Mouse (Mus musculus) stomach, embryonic 14.5 days (tissue): ENCODE measurements around the gene Asrgl1. TPM values are rescaled to one million over a fixed set of nuclear protein-coding genes. Genes with fewer than 3 reads are reported as not detected.

ENCODE experiments used
- ATAC-seq: fragments of 200-750 bp; cut with Nextera tagmentation; 2 replicates; pipeline ENCODE4 v1.8.0; 2017; ENCODE audit warnings: low read depth, moderate TSS enrichment; ENCODE audit not compliant: insufficient number of reproducible peaks, insufficient read depth, low FRiP score
- H3K27ac ChIP-seq: fragments of 300-500 bp; sonication (generic); 2 replicates; pipeline ENCODE4 v1.5.1; 2014; ENCODE audit warnings: mild to moderate bottlenecking, low read length, moderate library complexity, mixed read lengths
- H3K27me3 ChIP-seq: fragments of 300-500 bp; sonication (generic); 2 replicates; pipeline ENCODE4 v1.6.1; 2014; ENCODE audit warnings: low read length, control low read depth, mixed read lengths; ENCODE audit not compliant: control insufficient read depth, insufficient read depth
- H3K36me3 ChIP-seq: fragments of 300-500 bp; sonication (generic); 2 replicates; pipeline ENCODE4 v1.6.1; 2014; ENCODE audit warnings: mild to moderate bottlenecking, control low read depth, low read length, moderate library complexity, mixed read lengths; ENCODE audit not compliant: control insufficient read depth, insufficient read depth
- H3K4me1 ChIP-seq: fragments of 300-500 bp; sonication (generic); 2 replicates; pipeline ENCODE4 v1.6.1; 2014; ENCODE audit warnings: low read length, control low read depth, mixed read lengths; ENCODE audit not compliant: control insufficient read depth, insufficient read depth
- H3K4me2 ChIP-seq: fragments of 300-500 bp; sonication (generic); replicated peaks from 2 replicates; pipeline ENCODE4 v1.6.1; 2014; ENCODE audit warnings: low read depth, low read length, control low read depth
- H3K4me3 ChIP-seq: fragments of 300-500 bp; sonication (generic); 2 replicates; pipeline ENCODE4 v1.5.1; 2014; ENCODE audit warnings: low read depth, low read length, control low read depth
- H3K9ac ChIP-seq: fragments of 300-500 bp; sonication (generic); replicated peaks from 2 replicates; pipeline ENCODE4 v1.6.1; 2014; ENCODE audit warnings: low read depth, mild to moderate bottlenecking, control low read depth, low read length, moderate library complexity, mixed read lengths
- H3K9me3 ChIP-seq: fragments of 300-500 bp; sonication (generic); 2 replicates; pipeline ENCODE4 v1.6.1; 2016; ENCODE audit warnings: low read depth, low read length, control low read depth; ENCODE audit not compliant: control insufficient read depth
- WGBS: fragments of 180-500 bp; shearing (Covaris S2); extraction: QIAGEN DNeasy Blood & Tissue Kit; methylation state at CpG from one replicate; pipeline ENCODE4 v1.1.7; 2014; 5-methylcytosine and 5-hydroxymethylcytosine counted together
- polyA plus RNA-seq: library from polyadenylated mRNA; unstranded; fragments of >200 nt; fragmentation: Nextera tagmentation; extraction: Ambion mirVana; gene quantifications from 2 replicates; pipeline ENCODE4 v1.2.1, GENCODE M21; 2014

Asrgl1 gene
- polyA plus RNA-seq, 1 experiment from 2014 or later = 9.3 TPM

- H3K9me3 ChIP-seq = no peaks in the 10 kb centered on the region
- no peak overlapping the region for H3K4me3 ChIP-seq
- no peaks in the 10 kb centered on the region for H3K27me3 ChIP-seq
- no peak for ATAC-seq
- peaks cover 21% of the 10 kb centered on the region for H3K4me1 ChIP-seq
- H3K4me2 ChIP-seq = no peak overlapping the region
- WGBS = 74% methylated on average over 1 of the region's 1 CpGs
- H3K27ac ChIP-seq = no peak overlapping the region
- H3K36me3 ChIP-seq = no peaks in the 10 kb centered on the region
- no peak overlapping the region for H3K9ac ChIP-seq
Measured at GRCm38 (mm10) chr19:9108536-9108935, 26.9 kb downstream of the Asrgl1 start.

DNA sequence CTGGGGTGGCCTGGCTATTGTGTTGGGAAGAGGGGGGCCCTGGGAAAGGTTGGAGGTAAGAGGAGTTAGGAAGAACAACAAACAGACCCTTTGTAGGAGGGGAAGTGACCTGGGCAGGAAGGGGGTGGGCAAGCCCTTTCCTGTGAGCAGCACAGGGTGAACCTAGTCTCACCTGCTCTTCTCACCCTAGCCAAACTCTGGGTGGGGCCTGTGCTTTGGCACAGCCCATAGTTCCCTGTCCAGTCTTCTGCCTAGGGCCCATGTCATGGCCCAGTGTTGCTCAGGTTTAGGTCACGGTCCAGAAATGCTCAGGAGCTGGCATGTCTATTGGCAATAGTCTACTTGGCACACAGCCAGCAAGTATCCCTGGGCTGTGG is 28.1 kb downstream of the Asrgl1 start:
- no peaks in the 10 kb centered on the region for H3K9me3 ChIP-seq
- ATAC-seq = peak; percentile 51; the same call in 1 of the 2 replicates
- WGBS = 62% methylated on average over 1 of the region's 1 CpGs
- H3K9ac ChIP-seq = no peak overlapping the region
- no peaks in the 10 kb centered on the region for H3K27me3 ChIP-seq
- H3K4me2 ChIP-seq = no peak overlapping the region
- H3K36me3 ChIP-seq = no peaks in the 10 kb centered on the region
- peaks cover 21% of the 10 kb centered on the region for H3K4me1 ChIP-seq
- peak overlapping the region; percentile 53 for H3K27ac ChIP-seq
- H3K4me3 ChIP-seq = no peak overlapping the region

DNA sequence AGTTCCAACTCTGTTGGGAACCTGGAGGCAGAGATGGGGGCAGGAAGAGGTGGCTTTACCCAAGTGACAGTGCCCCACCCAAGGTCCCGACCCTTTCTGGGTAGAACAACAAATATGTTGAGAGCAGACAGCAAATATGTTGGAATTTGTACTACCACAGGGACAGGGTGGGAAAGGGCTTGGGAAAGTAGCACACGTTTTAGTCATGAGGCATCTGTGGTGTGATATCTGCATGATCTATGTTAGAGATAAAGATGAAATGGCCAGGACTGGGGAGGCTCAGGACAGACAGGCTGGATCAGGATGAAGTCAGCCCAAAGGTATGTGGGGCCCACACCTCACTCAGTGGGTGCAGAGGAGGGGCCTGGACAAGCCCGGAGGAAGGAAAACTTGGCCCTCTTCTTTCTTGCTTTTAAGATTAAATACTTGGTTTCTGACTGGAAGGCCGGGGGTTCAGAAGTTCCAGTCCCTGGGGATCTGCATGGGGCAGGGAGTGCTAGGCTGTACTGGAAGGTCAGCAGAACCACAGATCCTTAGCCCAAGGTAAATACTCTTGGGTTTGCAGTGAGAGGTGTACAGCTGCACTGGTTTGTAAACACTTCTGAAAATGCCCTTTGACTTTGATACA is 28.6 kb downstream of the Asrgl1 start:
- WGBS = 14% methylated on average over 4 of the region's 4 CpGs
- Histone ChIP-seq H3K9ac (no peak overlapping the region), H3K36me3 (no peaks in the 10 kb centered on the region), H3K9me3 (no peaks in the 10 kb centered on the region), H3K4me2 (no peak overlapping the region; the same call in 1 of the 2 replicates), H3K27me3 (no peaks in the 10 kb centered on the region), H3K4me1 (peaks cover 21% of the 10 kb centered on the region), H3K27ac (peak overlapping the region; percentile 53), H3K4me3 (no peak overlapping the region)
- peak; percentile 85 for ATAC-seq

DNA sequence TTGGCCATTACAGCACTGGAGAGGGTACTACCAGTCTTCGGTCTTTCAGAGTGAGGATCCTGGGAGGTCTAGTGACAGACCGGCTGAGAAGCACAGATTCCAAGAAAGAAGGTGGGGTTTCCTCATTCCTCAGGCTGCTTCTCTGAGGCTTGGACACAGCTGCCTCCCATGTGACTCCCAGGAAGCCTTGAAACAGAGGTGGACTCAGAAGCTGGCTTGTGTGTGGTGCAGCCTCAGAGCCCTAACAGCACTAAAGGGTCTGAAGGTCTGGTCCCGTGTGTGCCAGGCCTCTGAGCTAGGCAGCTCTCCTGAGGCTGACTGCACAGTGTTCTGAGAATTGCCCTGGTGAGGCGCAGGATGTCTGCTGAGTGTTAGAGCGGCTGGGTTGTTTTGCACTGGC is 29.3 kb downstream of the Asrgl1 start:
- Histone ChIP-seq H3K4me3 (no peak overlapping the region), H3K4me1 (peaks cover 21% of the 10 kb centered on the region), H3K27ac (peak overlapping the region; percentile 53), H3K9ac (no peak overlapping the region), H3K9me3 (no peaks in the 10 kb centered on the region), H3K27me3 (no peaks in the 10 kb centered on the region), H3K36me3 (no peaks in the 10 kb centered on the region), H3K4me2 (no peak overlapping the region)
- WGBS = 45% methylated on average over 5 of the region's 5 CpGs
- ATAC-seq = no peak

DNA sequence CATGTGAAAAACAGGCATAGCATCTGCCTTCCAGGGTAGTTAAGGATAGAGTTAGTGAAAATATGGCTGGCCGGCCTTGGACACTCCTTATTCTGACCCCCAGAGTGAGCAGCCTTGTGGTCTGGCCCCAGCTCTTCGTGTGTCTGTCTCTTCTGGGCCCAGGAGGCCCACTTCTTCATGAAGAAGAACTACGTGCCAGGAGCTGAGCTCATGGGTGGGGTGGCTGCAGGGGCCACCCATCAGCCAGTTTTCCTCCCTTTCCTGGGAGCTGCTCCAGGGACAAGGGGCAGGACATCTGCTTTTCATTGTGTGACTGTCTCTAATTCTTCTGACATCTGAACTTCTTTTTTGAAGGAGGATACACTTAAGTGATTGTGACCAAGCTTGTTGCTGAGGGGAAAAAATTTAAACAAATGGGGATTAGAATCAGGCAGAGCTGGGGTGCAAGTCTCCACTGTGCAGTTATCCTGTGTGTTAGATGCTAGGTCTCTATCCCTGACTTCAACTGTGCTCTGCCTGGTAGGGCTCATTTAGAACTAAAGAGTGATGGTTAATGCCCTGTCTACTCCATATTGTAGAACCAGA is 30.2 kb downstream of the Asrgl1 start:
- Histone ChIP-seq H3K27ac (no peak overlapping the region), H3K9me3 (no peaks in the 10 kb centered on the region), H3K9ac (no peak overlapping the region), H3K4me2 (no peak overlapping the region), H3K4me1 (peaks cover 21% of the 10 kb centered on the region), H3K4me3 (no peak overlapping the region), H3K36me3 (no peaks in the 10 kb centered on the region), H3K27me3 (no peaks in the 10 kb centered on the region)
- WGBS = 52% methylated on average over 3 of the region's 3 CpGs
- ATAC-seq = no peak

DNA sequence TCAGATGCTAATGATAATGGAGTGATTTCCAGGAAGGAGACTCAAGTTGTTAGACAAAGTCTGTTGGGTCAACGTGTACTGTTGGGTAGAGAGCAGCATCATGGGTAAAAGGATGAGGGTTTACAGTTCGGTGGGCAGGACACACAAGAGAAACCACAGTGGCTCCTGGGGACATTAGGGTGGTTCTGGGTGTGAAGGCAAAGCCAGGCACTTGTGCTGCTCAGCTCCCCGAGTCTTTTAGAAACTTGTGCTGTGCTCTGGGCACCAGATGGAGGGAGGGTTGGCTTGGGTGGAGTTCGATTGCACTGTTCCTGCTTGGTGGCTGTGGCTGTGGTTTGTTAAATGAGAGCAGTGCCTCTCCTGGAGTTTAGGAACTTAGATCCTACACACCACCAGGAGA is 31.4 kb downstream of the Asrgl1 start:
- Histone ChIP-seq H3K27me3 (no peaks in the 10 kb centered on the region), H3K4me3 (no peak overlapping the region), H3K9ac (no peak overlapping the region), H3K4me2 (no peak overlapping the region), H3K4me1 (peaks cover 21% of the 10 kb centered on the region), H3K27ac (no peak overlapping the region), H3K9me3 (no peaks in the 10 kb centered on the region), H3K36me3 (no peaks in the 10 kb centered on the region)
- no peak for ATAC-seq
- WGBS = 79% methylated on average over 4 of the region's 4 CpGs

GRCm38 (mm10) chr19:9101062-9101457 is 34.4 kb downstream of the Asrgl1 start:
- no peak overlapping the region for H3K4me3 ChIP-seq
- H3K27me3 ChIP-seq = no peaks in the 10 kb centered on the region
- WGBS = 58% methylated on average over 2 of the region's 2 CpGs
- ATAC-seq = no peak
- H3K9ac ChIP-seq = no peak overlapping the region
- no peaks in the 10 kb centered on the region for H3K9me3 ChIP-seq
- peaks cover 4% of the 10 kb centered on the region; the same call in 1 of the 2 replicates for H3K4me1 ChIP-seq
- no peak overlapping the region for H3K4me2 ChIP-seq
- H3K27ac ChIP-seq = no peak overlapping the region
- no peaks in the 10 kb centered on the region for H3K36me3 ChIP-seq

- Histone ChIP-seq H3K36me3 (no peaks in the 10 kb centered on the region), H3K9ac (no peak overlapping the region), H3K4me1 (no peaks in the 10 kb centered on the region), H3K27ac (no peak overlapping the region), H3K27me3 (no peaks in the 10 kb centered on the region), H3K4me3 (no peak overlapping the region), H3K9me3 (no peaks in the 10 kb centered on the region), H3K4me2 (no peak overlapping the region)
- 76% methylated on average over 17 of the region's 17 CpGs for WGBS
- ATAC-seq = no peak
Measured at GRCm38 (mm10) chr19:9100297-9101061, 35.0 kb downstream of the Asrgl1 start.
